Comparison of ENCODE assay signal across 15 mouse cellular contexts in the genomic region with DNA sequence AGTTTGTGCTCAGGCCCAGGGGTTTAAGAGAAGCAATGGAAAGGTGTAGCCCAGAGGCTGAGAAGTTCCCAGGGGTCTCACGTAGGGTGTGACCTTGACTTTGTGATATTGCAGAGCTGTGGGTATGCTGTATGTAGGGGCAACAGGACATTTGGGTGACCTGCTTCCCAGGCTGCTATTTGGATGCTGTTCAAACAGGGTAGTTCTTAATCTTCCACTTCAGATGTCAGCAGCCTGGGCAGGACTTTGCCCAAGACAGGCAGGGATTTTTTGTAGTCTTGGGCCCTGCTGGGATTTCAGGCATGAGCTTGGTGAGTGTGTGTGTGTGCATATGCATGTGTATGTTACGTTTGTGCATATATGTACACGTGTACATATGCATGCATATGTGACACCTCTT. TPM values are rescaled to one million over a fixed set of nuclear protein-coding genes. Genes with fewer than 3 reads are reported as not detected.
A peak's percentile ranks its signal among the peaks of the same experiment; 100 is the strongest.
DNase-seq lines count a peak whose midpoint lies in the region; ATAC-seq and TF ChIP-seq lines count a peak whose summit lies in the region.
"Had no signal": no experiment of that assay in that cellular context is flagged by ENCODE, and none has a peak within 500 bp of the region (broad histone marks: within the 10 kb centered on the region; RNA-seq: fewer than 3 reads in every experiment).

No protein-coding gene starts in this region.

- H3K4me3 ChIP-seq in heart, embryonic 15.5 days, result no peak overlapping the region
- no peak overlapping the region for H3K4me3 ChIP-seq in heart, adult 2 months
- peak overlapping the region; percentile 48; the same call in 1 of the 2 replicates for H3K4me3 ChIP-seq in G1E (ENCODE audit: low read depth, low read length)
- H3K4me3 ChIP-seq in intestine, embryonic 16.5 days (ENCODE audit: low read length), result no peak overlapping the region
- H3K4me3 ChIP-seq in limb, embryonic 15.5 days, result no peak overlapping the region
- no peak overlapping the region for H3K4me3 ChIP-seq in forebrain, embryonic 16.5 days (replicated peaks; ENCODE audit: low read length)
- H3K4me3 ChIP-seq: forebrain, embryonic 15.5 days; left cerebral cortex, adult 2 months; myocyte had no signal

- H3K9ac ChIP-seq in heart, embryonic 15.5 days, result no peak overlapping the region
- no peak overlapping the region for H3K9ac ChIP-seq in heart, adult 2 months (ENCODE audit: low read depth, low read length)
- H3K9ac ChIP-seq in intestine, embryonic 16.5 days (ENCODE audit: low read depth, low read length), result 0 out of 2 replicates have a peak overlapping the region, but pooled peaks have one; percentile 27
- no peak overlapping the region for H3K9ac ChIP-seq in limb, embryonic 15.5 days
- no peak overlapping the region for H3K9ac ChIP-seq in forebrain, embryonic 16.5 days (replicated peaks; ENCODE audit: low read depth, low read length)
- H3K9ac ChIP-seq: forebrain, embryonic 15.5 days had no signal

- peak overlapping the region; percentile 40; the same call in 1 of the 2 replicates for H3K27ac ChIP-seq in heart, embryonic 15.5 days
- H3K27ac ChIP-seq in heart, adult 2 months, result no peak overlapping the region
- H3K27ac ChIP-seq in intestine, embryonic 16.5 days (ENCODE audit: low read length), result peak overlapping the region; percentile 87
- peak overlapping the region; percentile 71 for H3K27ac ChIP-seq in limb, embryonic 15.5 days
- H3K27ac ChIP-seq in forebrain, embryonic 16.5 days (ENCODE audit: low read length), result no peak overlapping the region
- H3K27ac ChIP-seq: forebrain, embryonic 15.5 days; left cerebral cortex, adult 2 months had no signal

- 74% methylated on average over 3 of the region's 3 CpGs for WGBS in heart, embryonic 15.5 days
- 87% methylated on average over 3 of the region's 3 CpGs for WGBS in heart, adult 2 months
- WGBS in intestine, embryonic 16.5 days, result 72% methylated on average over 3 of the region's 3 CpGs
- 77% methylated on average over 3 of the region's 3 CpGs for WGBS in limb, embryonic 15.5 days
- 90% methylated on average over 3 of the region's 3 CpGs for WGBS in forebrain, embryonic 16.5 days

- H3K79me2 ChIP-seq in heart, adult 2 months (replicated peaks; ENCODE audit: control insufficient read depth, insufficient read depth, low read length), result peaks cover 23% of the 10 kb centered on the region

- no peak for TF ChIP-seq CTCF in heart, adult 2 months (IDR thresholded peaks at IDR 0.05)
- no peak for TF ChIP-seq CTCF in G1E (IDR thresholded peaks at IDR 0.05; ENCODE audit: low read depth, low read length)

- TF ChIP-seq EP300 in heart, adult 2 months (IDR thresholded peaks at IDR 0.05; ENCODE audit: insufficient read depth, low read depth, low read length), result no peak

- intact Hi-C loops in heart, adult 2 months (cut with DNase I), result no loop called here

- no peak for DNase-seq in heart, adult 2 months
- DNase-seq in G1E (ENCODE audit: low spot score), result no peak
- DNase-seq in adrenal gland, adult 2 months, result no peak
- DNase-seq in embryo, embryonic 10 days (ENCODE audit: low spot score), result no peak
- DNase-seq: cerebellum, postnatal 14 days; right cerebral cortex, adult 18-20 months; thymus, adult 2 months had no signal

- TF ChIP-seq POLR2A in heart, adult 2 months (IDR thresholded peaks at IDR 0.05; ENCODE audit: insufficient read depth, low read depth, low read length), result no peak

- H3K4me2 ChIP-seq in heart, embryonic 15.5 days, result no peak overlapping the region
- H3K4me2 ChIP-seq in intestine, embryonic 16.5 days (ENCODE audit: low read depth, low read length), result 0 out of 2 replicates have a peak overlapping the region, but pooled peaks have one; percentile 29
- no peak overlapping the region for H3K4me2 ChIP-seq in limb, embryonic 15.5 days
- H3K4me2 ChIP-seq in forebrain, embryonic 16.5 days (ENCODE audit: low read length), result no peak overlapping the region
- H3K4me2 ChIP-seq: forebrain, embryonic 15.5 days; midbrain, embryonic 11.5 days had no signal

- H3K9me3 ChIP-seq in heart, embryonic 15.5 days (replicated peaks), result no peaks in the 10 kb centered on the region
- H3K9me3 ChIP-seq in G1E (replicated peaks), result no peaks in the 10 kb centered on the region
- no peaks in the 10 kb centered on the region for H3K9me3 ChIP-seq in intestine, embryonic 16.5 days (ENCODE audit: control insufficient read depth, low read length)
- H3K9me3 ChIP-seq in limb, embryonic 15.5 days, result no peaks in the 10 kb centered on the region
- H3K9me3 ChIP-seq in forebrain, embryonic 16.5 days (ENCODE audit: control insufficient read depth, low read length), result no peaks in the 10 kb centered on the region
- H3K9me3 ChIP-seq: forebrain, embryonic 15.5 days had no signal

- ATAC-seq in heart, embryonic 15.5 days (replicated peaks; ENCODE audit: insufficient number of reproducible peaks, insufficient read depth, low FRiP score, low read depth), result no peak
- ATAC-seq in G1E (ENCODE audit: extremely low read depth, insufficient number of reproducible peaks, low FRiP score, poor library complexity, severe bottlenecking), result no peak
- no peak for ATAC-seq in intestine, embryonic 16.5 days
- no peak for ATAC-seq in limb, embryonic 15.5 days (ENCODE audit: insufficient number of reproducible peaks, low FRiP score, low TSS enrichment, low read depth)
- no peak for ATAC-seq in forebrain, embryonic 16.5 days
- ATAC-seq: forebrain, embryonic 15.5 days had no signal

- H3K4me1 ChIP-seq in heart, embryonic 15.5 days (replicated peaks), result peaks cover 68% of the 10 kb centered on the region
- peaks cover 37% of the 10 kb centered on the region for H3K4me1 ChIP-seq in heart, adult 2 months (ENCODE audit: control insufficient read depth, insufficient read depth, low read length)
- H3K4me1 ChIP-seq in G1E (ENCODE audit: insufficient read depth, low read depth, low read length), result peaks cover 83% of the 10 kb centered on the region
- H3K4me1 ChIP-seq in intestine, embryonic 16.5 days (ENCODE audit: control insufficient read depth, insufficient read depth, low read length), result peaks cover 46% of the 10 kb centered on the region
- H3K4me1 ChIP-seq in limb, embryonic 15.5 days, result peaks cover 75% of the 10 kb centered on the region
- peaks cover 5% of the 10 kb centered on the region for H3K4me1 ChIP-seq in forebrain, embryonic 16.5 days (replicated peaks; ENCODE audit: control insufficient read depth, insufficient read depth, low read length)

- no peaks in the 10 kb centered on the region for H3K36me3 ChIP-seq in heart, embryonic 15.5 days
- no peaks in the 10 kb centered on the region for H3K36me3 ChIP-seq in heart, adult 2 months (ENCODE audit: control insufficient read depth, insufficient read depth, low read length)
- H3K36me3 ChIP-seq in G1E (replicated peaks), result no peaks in the 10 kb centered on the region
- no peaks in the 10 kb centered on the region for H3K36me3 ChIP-seq in intestine, embryonic 16.5 days (ENCODE audit: control insufficient read depth, insufficient read depth, low read length)
- H3K36me3 ChIP-seq in limb, embryonic 15.5 days, result peaks cover 3% of the 10 kb centered on the region; the same call in 1 of the 2 replicates
- no peaks in the 10 kb centered on the region for H3K36me3 ChIP-seq in forebrain, embryonic 16.5 days (ENCODE audit: control insufficient read depth, insufficient read depth)
- H3K36me3 ChIP-seq: forebrain, embryonic 15.5 days had no signal

- H3K27me3 ChIP-seq in heart, embryonic 15.5 days, result no peaks in the 10 kb centered on the region
- H3K27me3 ChIP-seq in heart, adult 2 months (ENCODE audit: control insufficient read depth, insufficient read depth, low read length), result no peaks in the 10 kb centered on the region
- peaks cover 3% of the 10 kb centered on the region; the same call in 1 of the 2 replicates for H3K27me3 ChIP-seq in G1E (ENCODE audit: insufficient read depth, low read length)
- no peaks in the 10 kb centered on the region for H3K27me3 ChIP-seq in intestine, embryonic 16.5 days (replicated peaks; ENCODE audit: control insufficient read depth, insufficient read depth, low read length)
- no peaks in the 10 kb centered on the region for H3K27me3 ChIP-seq in limb, embryonic 15.5 days
- H3K27me3 ChIP-seq in forebrain, embryonic 16.5 days (replicated peaks; ENCODE audit: control insufficient read depth, insufficient read depth, low read length), result no peaks in the 10 kb centered on the region
- H3K27me3 ChIP-seq: forebrain, embryonic 15.5 days had no signal

RNA-seq across cellular contexts. Expression of a gene that starts 28.4 kb away (rescaled TPM):
- polyA plus RNA-seq in heart, embryonic 15.5 days (2015; fragmentation: Nextera tagmentation; extraction: Ambion mirVana), result 6.6 and 9.5 TPM in 2 replicates
- total RNA-seq in heart, adult 2 months (2021), result 10 to 100 TPM; 45.1 to 52.0 TPM
- polyA plus RNA-seq in heart, adult 2 months (2012; rRNA removed), result 42.7 and 52.6 TPM in 2 replicates
- total RNA-seq in G1E (2014; fragmentation: Nextera tagmentation) (not detected in 2 replicates), G1E (2017) (0.05 and 0.06 TPM in 2 replicates)
- polyA plus RNA-seq in G1E (2012), result 0.03 TPM in 1 of 2 replicates, not detected in the other
- 9.9 and 11.4 TPM in 2 replicates for polyA plus RNA-seq in intestine, embryonic 16.5 days (2015; fragmentation: Nextera tagmentation; extraction: Ambion mirVana)
- 19.4 and 19.7 TPM in 2 replicates for polyA plus RNA-seq in limb, embryonic 15.5 days (2015; fragmentation: Nextera tagmentation; extraction: Ambion mirVana)
- polyA plus RNA-seq in forebrain, embryonic 16.5 days (2015; fragmentation: Nextera tagmentation; extraction: Ambion mirVana), result 2.4 and 3.4 TPM in 2 replicates
- 10 to 100 TPM; 59.4 to 71.6 TPM for total RNA-seq in adrenal gland, adult 2 months (2021)
- polyA plus RNA-seq in adrenal gland, adult 2 months (2012; rRNA removed), result 84.5 and 90.5 TPM in 2 replicates

Comparison
In these comparisons a context has a peak if more than half of its experiments do, and no peak if none do; other contexts are left out.
1. H3K27ac ChIP-seq: peak in heart, embryonic 15.5 days (single experiment), intestine, embryonic 16.5 days (single experiment) and limb, embryonic 15.5 days (single experiment); none in heart, adult 2 months (single experiment) and forebrain, embryonic 16.5 days (single experiment).